Mouse (Mus musculus) forebrain, embryonic 13.5 days (tissue): ENCODE results near the gene Prkacb. TPM values are rescaled to one million over a fixed set of nuclear protein-coding genes. Genes with fewer than 3 reads are reported as not detected.
"Not testable (repeated sequence)": the region's sequence is repeated elsewhere in the genome, so short reads cannot be mapped to it uniquely, and the experiment has no call there.

Experiments
- ATAC-seq: fragments of 200-750 bp; cut with Nextera tagmentation; 2 replicates; pipeline ENCODE4 v1.8.0; 2017
- H3K27ac ChIP-seq: fragments of 300-500 bp; sonication (generic); 2 replicates; pipeline ENCODE4 v1.5.1; 2015; ENCODE audit warnings: inconsistent platforms, mild to moderate bottlenecking, moderate library complexity
- H3K27me3 ChIP-seq: fragments of 300-500 bp; sonication (generic); 2 replicates; pipeline ENCODE4 v1.6.1; 2015; ENCODE audit warnings: mild to moderate bottlenecking, inconsistent platforms
- H3K36me3 ChIP-seq: fragments of 300-500 bp; sonication (generic); 2 replicates; pipeline ENCODE4 v1.6.1; 2015; ENCODE audit warnings: mild to moderate bottlenecking, inconsistent platforms; ENCODE audit not compliant: poor library complexity, severe bottlenecking
- H3K4me1 ChIP-seq: fragments of 300-500 bp; sonication (generic); 2 replicates; pipeline ENCODE4 v1.6.1; 2015; ENCODE audit warnings: inconsistent platforms
- H3K4me2 ChIP-seq: fragments of 300-500 bp; sonication (generic); 2 replicates; pipeline ENCODE4 v1.6.1; 2015; ENCODE audit warnings: inconsistent platforms, mild to moderate bottlenecking, moderate library complexity
- H3K4me3 ChIP-seq: fragments of 300-500 bp; sonication (generic); 2 replicates; pipeline ENCODE4 v1.5.1; 2015; ENCODE audit warnings: mild to moderate bottlenecking, inconsistent platforms
- H3K9ac ChIP-seq: fragments of 300-500 bp; sonication (generic); 2 replicates; pipeline ENCODE4 v1.6.1; 2015; ENCODE audit warnings: mild to moderate bottlenecking, inconsistent platforms
- H3K9me3 ChIP-seq: fragments of 300-500 bp; sonication (generic); replicated peaks from 2 replicates; pipeline ENCODE4 v1.6.1; 2016; ENCODE audit warnings: inconsistent platforms
- WGBS: fragments of 180-500 bp; shearing (Covaris S2); methylation state at CpG from one replicate; pipeline ENCODE4 v1.1.7; 2015; 5-methylcytosine and 5-hydroxymethylcytosine counted together
- polyA plus RNA-seq: library from polyadenylated mRNA; unstranded; fragments of >200 nt; fragmentation: Nextera tagmentation; extraction: Ambion mirVana; gene quantifications from 2 replicates; pipeline ENCODE4 v1.2.1, GENCODE M21; 2015

The Prkacb gene
- polyA plus RNA-seq, 1 experiment from 2014 or later, result 92.7 TPM

DNA sequence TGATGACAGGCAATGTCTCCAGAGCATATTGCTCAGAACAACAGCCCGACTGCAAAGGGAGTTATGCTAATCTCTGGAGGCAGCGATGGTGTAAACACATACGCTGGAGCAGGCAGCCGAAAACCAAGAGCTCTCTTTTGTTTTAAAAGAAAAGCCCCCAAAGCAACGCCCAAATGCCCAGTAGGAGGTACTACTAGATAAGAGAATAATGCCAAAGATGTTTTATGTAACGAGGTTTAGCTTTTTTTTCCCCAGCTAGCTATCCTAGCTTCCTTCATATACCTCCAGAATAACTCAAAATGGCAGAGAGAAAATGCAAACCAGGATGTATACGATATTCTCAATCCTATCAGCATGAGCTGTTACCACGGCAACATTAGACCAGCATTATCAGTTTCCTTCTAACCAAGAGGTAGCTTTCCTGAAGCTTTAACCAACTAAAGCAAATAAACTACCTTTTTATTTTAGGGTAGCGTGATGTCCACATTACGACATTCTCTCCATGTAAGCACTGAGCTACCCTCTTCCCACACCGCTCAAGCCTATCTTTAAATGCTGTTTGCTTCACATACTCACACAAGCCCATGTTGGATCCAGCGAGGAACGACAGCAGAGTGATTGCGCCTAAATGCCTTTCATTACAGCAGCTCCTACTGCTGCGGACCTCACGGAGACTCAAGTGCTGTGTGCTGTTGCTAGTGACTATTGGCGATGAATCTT is 42.7 kb downstream of the Prkacb start:
- H3K4me2 ChIP-seq, result peak overlapping the region; percentile 58
- H3K9ac ChIP-seq, result peak overlapping the region; percentile 64
- H3K36me3 ChIP-seq, result no peaks in the 10 kb centered on the region
- ATAC-seq, result peak; percentile 82
- H3K4me1 ChIP-seq, result peaks cover 44% of the 10 kb centered on the region
- no peaks in the 10 kb centered on the region for H3K9me3 ChIP-seq
- H3K27ac ChIP-seq, result peak overlapping the region; percentile 87
- H3K4me3 ChIP-seq, result peak overlapping the region; percentile 41
- 8% methylated on average over 17 of the region's 17 CpGs for WGBS
- H3K27me3 ChIP-seq, result no peaks in the 10 kb centered on the region

DNA sequence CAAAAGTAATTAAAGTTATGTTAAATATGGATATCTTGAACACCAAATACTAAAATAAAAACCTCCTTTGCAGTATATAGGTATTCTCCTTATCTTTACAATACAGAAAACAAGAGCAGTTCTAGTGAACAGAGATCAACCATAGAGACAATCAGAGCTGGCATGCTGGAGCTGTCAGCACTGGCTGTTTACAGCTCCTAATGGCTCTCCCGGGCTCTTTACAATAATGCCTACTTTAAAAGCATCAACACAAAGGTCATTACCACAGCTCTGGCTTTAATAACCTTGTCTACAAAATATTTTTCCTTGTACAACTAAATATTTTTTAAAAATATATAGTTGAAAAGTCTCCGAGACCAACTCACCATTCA is 43.2 kb downstream of the Prkacb start:
- no peaks in the 10 kb centered on the region for H3K9me3 ChIP-seq
- H3K36me3 ChIP-seq, result no peaks in the 10 kb centered on the region
- peak; percentile 62 for ATAC-seq
- 6% methylated on average over 2 of the region's 2 CpGs for WGBS
- peak overlapping the region; percentile 64 for H3K9ac ChIP-seq
- H3K4me1 ChIP-seq, result peaks cover 44% of the 10 kb centered on the region
- H3K4me3 ChIP-seq, result peak overlapping the region; percentile 41
- H3K27me3 ChIP-seq, result no peaks in the 10 kb centered on the region
- peak overlapping the region; percentile 58 for H3K4me2 ChIP-seq
- H3K27ac ChIP-seq, result peak overlapping the region; percentile 87

DNA sequence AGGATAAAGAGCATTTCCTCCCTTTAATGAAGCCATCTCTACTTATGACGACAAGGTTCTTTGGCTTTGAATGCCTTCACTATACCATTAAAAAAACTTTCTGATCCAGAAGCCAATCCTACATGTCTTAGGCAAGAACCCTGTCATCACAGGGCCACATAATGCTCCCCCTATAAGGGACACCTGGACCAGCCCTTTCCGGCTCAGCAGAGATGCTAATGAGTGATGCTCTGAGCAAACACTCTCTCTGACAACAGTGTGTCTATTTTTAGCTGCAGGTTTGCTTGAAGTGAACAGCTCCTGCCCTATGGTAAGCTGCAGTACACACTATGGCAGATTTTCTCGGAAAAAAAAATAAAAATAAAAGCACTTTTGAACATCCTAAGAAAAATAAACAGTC is 43.9 kb downstream of the Prkacb start:
- 52% methylated on average over 3 of the region's 3 CpGs for WGBS
- peak overlapping the region; percentile 41; the same call in 1 of the 2 replicates for H3K9ac ChIP-seq
- no peaks in the 10 kb centered on the region for H3K9me3 ChIP-seq
- H3K4me3 ChIP-seq, result peak overlapping the region; percentile 21
- no peaks in the 10 kb centered on the region for H3K27me3 ChIP-seq
- ATAC-seq, result peak; percentile 48; the same call in 1 of the 2 replicates
- H3K4me1 ChIP-seq, result peaks cover 44% of the 10 kb centered on the region
- no peaks in the 10 kb centered on the region for H3K36me3 ChIP-seq
- H3K27ac ChIP-seq, result no peak overlapping the region
- H3K4me2 ChIP-seq, result peak overlapping the region; percentile 50

DNA sequence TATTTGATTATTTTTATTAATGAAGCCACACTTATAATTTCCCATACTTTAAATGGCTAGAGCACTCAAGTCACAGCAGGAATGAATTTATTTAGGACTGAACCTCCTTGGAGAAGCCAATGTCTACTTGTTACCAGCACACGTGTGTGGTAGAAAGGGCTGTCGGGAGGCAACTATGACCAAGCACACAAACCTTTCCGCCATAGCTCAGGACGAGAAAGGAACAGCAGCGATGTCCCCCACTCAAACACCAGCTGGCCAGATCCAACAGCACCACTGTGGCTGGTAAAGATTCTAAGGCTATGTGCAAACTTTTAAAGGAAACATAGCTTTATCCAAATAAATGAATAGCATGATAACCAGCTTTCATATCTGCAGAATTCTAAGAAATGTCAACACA is 44.4 kb downstream of the Prkacb start:
- Histone ChIP-seq H3K36me3 (no peaks in the 10 kb centered on the region), H3K4me2 (peak overlapping the region; percentile 50), H3K27me3 (no peaks in the 10 kb centered on the region), H3K4me3 (peak overlapping the region; percentile 21; the same call in 1 of the 2 replicates), H3K9me3 (no peaks in the 10 kb centered on the region), H3K4me1 (peaks cover 44% of the 10 kb centered on the region), H3K27ac (no peak overlapping the region), H3K9ac (no peak overlapping the region)
- no peak for ATAC-seq
- WGBS, result 89% methylated on average over 5 of the region's 5 CpGs

DNA sequence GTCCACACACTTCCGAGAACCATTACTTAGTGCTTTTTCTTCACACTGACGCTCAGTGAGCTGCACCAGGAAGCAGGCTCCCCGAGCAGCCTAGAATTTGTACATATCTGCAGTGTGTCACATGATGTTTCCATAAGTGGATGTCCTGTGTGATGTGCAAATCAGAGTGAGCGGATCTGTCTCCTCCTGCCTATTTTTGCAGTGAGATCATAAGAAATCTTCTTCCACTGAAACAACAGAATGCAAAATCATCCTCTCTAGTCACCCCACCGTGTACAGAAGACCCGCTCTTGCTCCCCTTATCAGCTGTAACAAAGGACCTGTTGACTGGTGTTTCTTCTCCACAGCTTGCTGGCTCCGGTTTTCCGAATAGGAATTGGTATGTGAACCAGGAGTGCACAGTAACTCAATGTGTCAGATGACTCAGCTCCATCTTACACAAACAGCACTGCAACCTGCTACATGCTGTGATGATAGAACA is 46.0 kb downstream of the Prkacb start:
- no peak for ATAC-seq
- WGBS, result 77% methylated on average over 8 of the region's 8 CpGs
- no peak overlapping the region for H3K4me2 ChIP-seq
- H3K9me3 ChIP-seq, result no peaks in the 10 kb centered on the region
- H3K4me3 ChIP-seq, result no peak overlapping the region
- H3K36me3 ChIP-seq, result no peaks in the 10 kb centered on the region
- H3K4me1 ChIP-seq, result peaks cover 44% of the 10 kb centered on the region
- no peak overlapping the region for H3K9ac ChIP-seq
- no peak overlapping the region; the same call in 1 of the 2 replicates for H3K27ac ChIP-seq
- H3K27me3 ChIP-seq, result no peaks in the 10 kb centered on the region

DNA sequence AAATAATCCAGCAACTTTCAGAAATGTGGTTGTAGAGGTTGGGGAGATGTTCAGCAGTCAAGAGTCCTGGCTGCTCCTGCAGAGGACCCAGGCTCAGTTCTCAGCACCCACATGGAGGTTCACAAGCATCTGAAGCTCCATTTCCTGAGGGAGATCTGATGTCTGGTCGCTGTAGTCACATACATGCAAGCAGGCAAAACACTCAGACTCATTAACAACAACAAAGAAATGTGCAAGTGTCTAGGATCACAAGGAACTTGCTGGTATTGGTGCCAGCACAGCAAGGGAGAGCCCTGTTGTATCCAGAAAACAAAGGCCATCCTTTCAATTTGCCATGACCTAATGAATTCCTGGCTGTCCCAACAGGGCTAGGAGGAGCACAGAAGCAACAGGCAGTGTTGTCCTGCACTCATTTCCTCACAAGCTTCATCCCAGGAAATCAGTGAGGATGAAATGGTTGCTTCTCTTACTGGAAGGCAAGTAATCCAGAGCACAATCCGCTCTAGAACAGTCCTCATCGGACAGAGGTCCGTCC is 46.7 kb downstream of the Prkacb start:
- H3K4me2 ChIP-seq, result no peak overlapping the region
- no peak for ATAC-seq
- 90% methylated on average over 4 of the region's 4 CpGs for WGBS
- no peaks in the 10 kb centered on the region for H3K36me3 ChIP-seq
- H3K27me3 ChIP-seq, result no peaks in the 10 kb centered on the region
- no peak overlapping the region for H3K27ac ChIP-seq
- H3K9me3 ChIP-seq, result no peaks in the 10 kb centered on the region
- peaks cover 42% of the 10 kb centered on the region for H3K4me1 ChIP-seq
- no peak overlapping the region for H3K9ac ChIP-seq
- no peak overlapping the region for H3K4me3 ChIP-seq

DNA sequence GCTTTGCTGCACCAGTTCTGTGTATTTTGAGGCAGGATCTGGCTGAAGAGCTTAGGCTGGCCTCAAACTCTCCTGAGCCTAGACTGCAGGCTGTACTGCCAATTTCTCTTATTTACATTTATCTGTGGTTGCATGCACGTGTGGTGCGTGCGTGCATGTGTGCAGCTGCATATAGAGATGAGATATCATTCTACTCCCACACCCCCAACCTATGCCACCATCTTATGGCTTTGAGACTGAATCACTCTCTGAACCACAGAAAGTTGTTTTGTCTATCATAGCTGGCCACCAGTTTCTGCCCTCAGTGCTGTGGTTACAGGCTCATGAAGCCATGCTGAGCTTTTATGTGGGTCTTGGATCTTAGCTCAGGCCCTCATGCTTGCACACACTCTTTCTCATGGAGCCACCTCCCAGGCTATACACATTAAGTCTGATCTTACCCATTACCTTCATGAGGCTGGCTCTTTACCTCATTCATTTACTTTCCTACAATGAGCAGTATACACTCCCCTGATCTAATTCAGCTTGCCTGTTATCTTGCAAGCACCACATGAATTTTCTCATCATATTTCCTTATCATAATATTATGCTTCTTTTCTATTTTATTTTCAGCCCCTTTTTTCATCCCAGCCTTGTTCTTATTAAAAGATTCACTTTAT is 47.8 kb downstream of the Prkacb start:
- ATAC-seq, result no peak
- no peaks in the 10 kb centered on the region for H3K27me3 ChIP-seq
- WGBS, result 94% methylated on average over 3 of the region's 3 CpGs
- no peaks in the 10 kb centered on the region for H3K36me3 ChIP-seq
- H3K9ac ChIP-seq, result no peak overlapping the region
- no peak overlapping the region for H3K27ac ChIP-seq
- H3K4me3 ChIP-seq, result no peak overlapping the region
- H3K4me1 ChIP-seq, result peaks cover 32% of the 10 kb centered on the region
- H3K4me2 ChIP-seq, result no peak overlapping the region
- no peaks in the 10 kb centered on the region for H3K9me3 ChIP-seq

DNA sequence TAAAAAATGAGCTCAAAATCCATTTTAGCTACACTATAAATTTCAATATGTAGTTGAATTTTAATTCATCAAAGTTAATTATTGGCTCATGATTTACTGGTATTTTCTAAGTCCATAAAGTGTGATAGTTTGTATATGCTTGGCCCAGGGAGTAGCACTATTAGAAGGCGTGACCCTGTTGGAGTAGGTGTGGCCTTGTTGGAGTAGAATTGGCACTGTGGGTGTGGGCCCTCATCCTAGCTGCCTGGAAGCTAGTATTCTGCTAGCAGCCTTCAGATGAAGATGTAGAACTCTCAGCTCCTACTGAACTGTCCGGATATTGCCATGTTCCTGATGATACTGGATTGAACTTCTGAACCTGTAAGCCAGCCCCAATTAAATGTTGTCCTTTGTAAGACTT is 49.7 kb downstream of the Prkacb start:
- 91% methylated on average over 2 of the region's 2 CpGs for WGBS

DNA sequence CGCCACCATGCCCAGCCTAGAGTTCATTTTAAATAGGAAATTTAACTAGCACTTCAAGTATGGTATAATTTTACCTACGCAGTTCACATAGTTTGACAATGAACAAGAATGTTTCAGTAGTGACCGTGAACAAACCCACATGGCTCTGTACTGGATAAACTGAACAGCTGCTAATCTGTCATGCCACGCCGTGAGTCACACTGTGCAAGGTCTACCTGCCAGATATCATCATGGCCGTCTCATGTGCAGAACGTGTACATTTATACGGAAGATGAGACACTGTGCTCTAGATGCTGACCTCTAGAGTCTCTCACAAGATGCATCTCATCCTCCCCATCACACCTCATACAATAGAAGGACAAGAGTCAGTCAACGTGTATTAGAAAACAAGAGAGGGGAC is 51.5 kb downstream of the Prkacb start:
- H3K9me3 ChIP-seq, result no peaks in the 10 kb centered on the region
- H3K4me1 ChIP-seq, result peaks cover 14% of the 10 kb centered on the region
- H3K27ac ChIP-seq, result no peak overlapping the region
- H3K9ac ChIP-seq, result no peak overlapping the region
- no peaks in the 10 kb centered on the region for H3K27me3 ChIP-seq
- 95% methylated on average over 9 of the region's 9 CpGs for WGBS
- H3K4me2 ChIP-seq, result no peak overlapping the region
- H3K4me3 ChIP-seq, result no peak overlapping the region
- ATAC-seq, result no peak
- no peaks in the 10 kb centered on the region for H3K36me3 ChIP-seq

More for the DNA sequence above, 49.7 kb downstream of the Prkacb start:
- not testable (repeated sequence) for H3K4me3 ChIP-seq, ATAC-seq, H3K36me3 ChIP-seq, H3K9ac ChIP-seq, H3K27me3 ChIP-seq, H3K9me3 ChIP-seq, H3K27ac ChIP-seq, H3K4me2 ChIP-seq
- peaks cover 25% of the 10 kb centered on the region for H3K4me1 ChIP-seq

DNA sequence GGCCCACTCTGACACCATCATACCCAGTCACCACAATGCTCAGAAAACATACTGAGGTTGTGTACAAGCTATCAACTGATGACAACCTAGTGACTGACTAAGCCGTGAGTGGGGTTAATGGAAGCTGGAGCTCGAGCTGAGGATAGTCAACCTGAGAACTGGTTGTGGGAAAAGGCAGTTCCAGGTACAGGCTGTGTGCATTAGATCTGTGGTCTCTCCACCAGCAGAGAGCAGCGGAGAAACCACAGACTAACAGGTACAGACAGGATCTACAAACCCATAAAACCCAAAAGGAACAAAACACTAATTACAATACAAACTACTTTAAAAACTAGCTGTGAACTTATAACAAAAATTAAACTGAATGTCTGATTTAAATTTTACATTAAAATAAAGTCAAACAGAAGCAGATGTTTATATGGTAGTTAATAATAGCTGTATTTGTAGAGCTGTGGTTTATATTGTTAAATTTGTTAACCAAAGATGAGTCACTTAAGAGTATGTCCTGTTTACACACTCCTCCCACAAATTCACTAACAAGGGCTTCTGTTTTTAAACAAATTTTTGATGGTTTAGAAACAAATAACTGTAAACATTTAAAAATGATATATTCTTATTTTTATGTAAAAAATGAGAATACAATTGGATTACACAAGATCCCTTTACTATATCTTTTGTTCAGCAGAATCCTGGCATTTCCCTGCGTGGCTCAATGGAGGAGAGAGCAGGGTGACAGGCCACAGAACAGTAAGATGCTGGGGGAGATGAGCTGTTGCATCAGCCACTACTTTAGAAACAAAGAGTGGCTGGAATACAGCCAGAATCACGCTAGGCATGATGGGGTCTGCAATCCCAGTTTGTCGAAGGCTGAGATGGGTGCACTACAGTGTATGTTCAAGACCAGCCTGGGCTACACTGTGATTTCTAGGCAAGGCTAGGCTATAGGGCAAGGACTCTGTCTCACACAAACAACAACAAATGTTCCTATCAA is 54.5 kb downstream of the Prkacb start:
- H3K4me1 ChIP-seq, result peaks cover 11% of the 10 kb centered on the region; the same call in 1 of the 2 replicates
- H3K27me3 ChIP-seq, result no peaks in the 10 kb centered on the region
- no peak overlapping the region for H3K4me2 ChIP-seq
- H3K9me3 ChIP-seq, result no peaks in the 10 kb centered on the region
- H3K27ac ChIP-seq, result no peak overlapping the region
- no peak overlapping the region for H3K4me3 ChIP-seq
- WGBS, result 77% methylated on average over 6 of the region's 6 CpGs
- ATAC-seq, result 0 out of 2 replicates have a peak, but pooled peaks have one; percentile 43
- peaks cover 16% of the 10 kb centered on the region for H3K36me3 ChIP-seq
- no peak overlapping the region for H3K9ac ChIP-seq

DNA sequence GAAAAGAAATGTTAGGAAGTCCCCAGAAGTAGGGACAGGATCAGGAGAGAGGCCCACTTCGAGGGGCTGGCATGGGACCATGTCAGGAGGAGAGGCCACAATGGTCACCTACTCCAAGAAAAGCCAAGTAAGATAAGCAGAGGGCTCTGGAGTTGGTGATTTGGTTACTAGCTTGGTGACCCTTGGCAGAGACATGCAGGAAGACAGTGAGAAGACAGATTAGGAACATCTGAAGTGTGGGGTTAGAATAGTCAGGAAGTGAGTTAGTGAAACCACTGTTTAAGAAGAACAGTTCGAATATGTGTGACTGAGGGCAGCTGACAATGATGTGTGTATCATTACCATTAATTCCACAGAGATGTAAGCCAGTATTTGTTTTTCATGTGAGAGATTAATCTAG is 58.5 kb downstream of the Prkacb start:
- peaks cover 39% of the 10 kb centered on the region for H3K36me3 ChIP-seq
- H3K4me3 ChIP-seq, result no peak overlapping the region
- WGBS, result 90% methylated on average over 2 of the region's 2 CpGs
- no peak overlapping the region for H3K4me2 ChIP-seq
- H3K27me3 ChIP-seq, result no peaks in the 10 kb centered on the region
- H3K4me1 ChIP-seq, result peaks cover 11% of the 10 kb centered on the region; the same call in 1 of the 2 replicates
- H3K9me3 ChIP-seq, result no peaks in the 10 kb centered on the region
- H3K9ac ChIP-seq, result no peak overlapping the region
- ATAC-seq, result no peak
- no peak overlapping the region for H3K27ac ChIP-seq
